Mouse (Mus musculus) stomach, postnatal 0 days (tissue): ENCODE results near the gene Eml5.

ENCODE experiments used
- CTCF ChIP-seq: IDR thresholded peaks from 2 replicates; pipeline ENCODE4 v1.5.1; 2016; ENCODE audit warnings: antibody characterized with exemption, low read depth, mild to moderate bottlenecking, moderate library complexity
- EP300 ChIP-seq: optimal IDR thresholded peaks from 2 replicates; pipeline ENCODE3; 2016; ENCODE audit warnings: antibody characterized with exemption

DNA sequence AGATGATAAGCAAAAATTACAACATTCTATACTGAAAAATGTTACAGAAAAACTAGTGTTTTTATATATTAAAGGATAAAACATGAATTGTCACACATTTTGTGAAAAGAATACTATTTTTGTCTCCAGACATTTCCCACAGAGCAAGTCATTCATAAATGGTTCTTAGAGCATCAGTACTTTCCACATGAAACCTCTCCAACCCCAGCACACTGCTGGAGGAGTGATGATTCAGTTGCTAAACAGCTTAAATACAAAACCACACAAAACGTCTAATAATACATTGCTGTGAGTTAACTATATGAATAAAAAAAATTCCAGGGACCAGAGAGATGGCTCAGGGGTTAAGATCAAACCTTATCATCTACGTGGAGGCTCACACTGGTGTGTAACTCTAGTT is 26.1 kb downstream of the Eml5 start:
- TF ChIP-seq CTCF: no peak
- no peak for TF ChIP-seq EP300
